Mouse (Mus musculus): ENCODE results near the gene Ryr2. TPM values are rescaled to one million over a fixed set of nuclear protein-coding genes. Genes with fewer than 3 reads are reported as not detected.

Ryr2 gene
- polyA plus RNA-seq, 1 experiment = 1.2 TPM

GRCm38 (mm10) chr13:11549136-11549535 lies 557.6 kb downstream of the Ryr2 start:
- DNase-seq (ENCODE audit: low spot score) = peak; percentile 23

- no peak for DNase-seq (ENCODE audit: low spot score)
These were observed 560.9 kb downstream of the Ryr2 start for GRCm38 (mm10) chr13:11545841-11546240.

- DNase-seq (ENCODE audit: low spot score) = no peak
These were observed 564.2 kb downstream of the Ryr2 start for GRCm38 (mm10) chr13:11542546-11542945.

GRCm38 (mm10) chr13:11536851-11537250 lies 569.9 kb downstream of the Ryr2 start:
- DNase-seq (ENCODE audit: low spot score) = no peak

- no peak for DNase-seq (ENCODE audit: low spot score)
These were observed 570.9 kb downstream of the Ryr2 start for GRCm38 (mm10) chr13:11535874-11536273.

GRCm38 (mm10) chr13:11533265-11533664 lies 573.5 kb downstream of the Ryr2 start:
- DNase-seq (ENCODE audit: low spot score) = no peak

GRCm38 (mm10) chr13:11532014-11532890 lies 574.5 kb downstream of the Ryr2 start:
- DNase-seq (ENCODE audit: low spot score) = no peak

- no peak for DNase-seq (ENCODE audit: low spot score)
These were observed 583.1 kb downstream of the Ryr2 start for GRCm38 (mm10) chr13:11523612-11524011.

- no peak for DNase-seq (ENCODE audit: low spot score)
These were observed 586.0 kb downstream of the Ryr2 start for GRCm38 (mm10) chr13:11520765-11521164.

- no peak for DNase-seq (ENCODE audit: low spot score)
These were observed 595.1 kb downstream of the Ryr2 start for GRCm38 (mm10) chr13:11511540-11512177.

Other genes starting within 250 kb of the Ryr2 start
- 8.3 and 8.6 TPM in 2 replicates for gene Mtr, start 151.2 kb upstream of the Ryr2 start, polyA plus RNA-seq (2012; rRNA removed)
- 2.4 and 2.8 TPM in 2 replicates for gene Actn2, start 233.8 kb upstream of the Ryr2 start, polyA plus RNA-seq (2012; rRNA removed)

Data from urinary bladder, adult 2 months (tissue).